Mouse (Mus musculus): Measurements from ENCODE around the gene Mcrip2. TPM values are rescaled to one million over a fixed set of nuclear protein-coding genes. Genes with fewer than 3 reads are reported as not detected.

Mcrip2 gene
- total RNA-seq, 2 experiments from 2014 or later, result 17.8 to 25.7 TPM

DNA sequence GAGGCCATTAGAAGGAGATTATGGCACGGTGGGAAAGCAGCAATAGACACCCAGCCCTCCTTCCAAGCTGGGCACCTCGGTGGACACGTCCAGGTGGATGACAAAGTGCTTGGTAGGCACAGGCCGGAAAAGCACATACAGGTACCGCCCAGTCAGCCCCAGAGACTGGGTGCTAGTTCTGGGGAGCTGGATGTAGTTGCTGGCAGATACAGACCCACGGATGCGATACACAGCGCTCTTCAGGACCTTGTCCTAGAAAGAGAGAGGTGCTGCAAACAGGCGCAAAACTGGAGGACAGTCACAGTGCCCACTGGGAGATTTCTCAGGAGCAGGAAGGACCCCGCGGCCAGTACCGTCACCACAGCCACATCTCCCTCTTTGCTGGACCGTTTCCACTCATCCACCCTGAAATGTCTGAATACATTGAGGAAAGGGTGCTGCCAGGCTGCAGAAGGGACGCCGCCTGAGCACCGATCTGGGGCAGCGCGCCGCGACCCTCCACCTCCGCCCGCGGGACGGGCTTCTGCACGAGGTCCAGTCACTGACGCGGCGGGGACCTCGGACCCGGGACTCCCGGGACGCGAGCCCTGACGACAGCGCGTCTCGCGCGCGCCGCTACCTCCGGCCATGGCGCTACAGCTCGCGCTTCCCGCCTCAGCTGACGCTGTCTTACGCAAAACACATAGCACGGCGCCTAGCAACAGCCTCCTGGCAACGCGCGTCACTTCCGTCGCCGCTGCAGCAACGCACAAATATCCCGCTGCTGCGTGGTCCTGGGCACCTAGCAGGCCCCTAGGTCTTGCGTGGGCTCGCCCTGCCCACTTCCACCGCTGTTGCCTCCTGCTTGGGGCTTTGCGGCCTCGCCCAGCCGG, 7.5 kb downstream of the Mcrip2 start, which contains the start of gene Wdr90:
TSS of gene Wdr90 (minus strand) at position 670 of the 872 bp plus-strand sequence.
- Histone ChIP-seq H3K27ac (peak within 1 kb of the TSS; percentile 97), H3K4me3 (peak within 1 kb of the TSS; percentile 73)
- peak; percentile 93 to 94 for DNase-seq (ENCODE audit: extremely low spot score in 1 of 2, low spot score in 2 of 2)
- intact Hi-C loops (cut with DNase I), result no loop called here
- TF ChIP-seq CTCF (IDR thresholded peaks at IDR 0.05), result peak; percentile 22; the same call in 1 of the 2 replicates

DNA sequence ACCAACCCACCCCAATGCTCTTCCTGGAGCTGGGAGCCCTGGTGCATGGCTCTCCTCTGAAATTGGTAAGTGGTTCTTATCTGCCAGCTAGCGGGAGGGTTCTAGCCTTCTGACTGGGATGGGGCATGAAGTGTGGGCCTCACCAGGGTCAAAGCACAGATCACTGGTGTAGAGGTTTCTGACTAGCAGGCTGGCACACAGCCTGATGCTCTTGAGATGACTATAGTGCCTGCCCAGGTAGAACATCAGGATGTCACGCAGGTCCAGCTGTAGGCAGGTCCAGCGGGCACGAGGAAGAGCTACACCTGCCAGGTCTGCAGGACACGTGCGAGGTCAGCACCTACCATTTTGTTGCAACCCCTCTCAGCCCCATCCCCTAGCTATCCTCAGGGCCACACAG, 8.3 kb downstream of the Mcrip2 start:
- no peak for TF ChIP-seq CTCF (IDR thresholded peaks at IDR 0.05)
- H3K27ac ChIP-seq, result no peak overlapping the region
- DNase-seq (ENCODE audit: extremely low spot score in 1 of 2, low spot score in 2 of 2), result no peak
- no peak overlapping the region for H3K4me3 ChIP-seq
- intact Hi-C loops (cut with DNase I), result no loop called here

DNA sequence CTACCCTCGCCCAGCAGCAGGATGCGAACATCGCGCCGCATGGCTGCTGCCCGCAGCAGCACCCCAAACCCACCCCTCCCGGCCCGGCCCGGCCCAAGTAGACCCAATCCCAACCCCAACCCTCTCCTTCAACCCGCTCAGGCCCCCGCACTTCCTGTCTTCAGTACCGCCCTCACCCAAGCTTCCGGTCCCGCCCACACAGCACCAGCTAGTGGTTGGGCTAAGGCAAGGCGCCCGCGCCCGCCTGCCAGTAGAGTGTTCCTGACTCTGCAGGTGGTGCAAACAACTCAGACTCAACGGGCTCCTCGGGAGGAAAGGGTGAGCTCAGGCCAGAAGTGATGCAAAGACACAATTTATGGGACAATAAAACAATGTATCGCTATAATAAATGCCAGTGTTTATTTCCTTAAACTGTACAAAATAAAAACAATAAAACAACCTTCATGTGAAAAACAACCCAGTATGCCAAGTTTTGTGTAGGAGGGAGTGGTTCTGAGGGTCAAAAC, 24.1 kb downstream of the Mcrip2 start, which contains the start of gene Rhot2:
TSS of gene Rhot2 (minus strand) at position 456 of the 506 bp plus-strand sequence.
- peak; percentile 52 for TF ChIP-seq CTCF (IDR thresholded peaks at IDR 0.05)
- peak within 1 kb of the TSS; percentile 85 for H3K4me3 ChIP-seq
- DNase-seq (ENCODE audit: extremely low spot score in 1 of 2, low spot score in 2 of 2), result peak; percentile 93 to 94
- peak within 1 kb of the TSS; percentile 92 for H3K27ac ChIP-seq
- intact Hi-C loops (cut with DNase I), result no loop called here

DNA sequence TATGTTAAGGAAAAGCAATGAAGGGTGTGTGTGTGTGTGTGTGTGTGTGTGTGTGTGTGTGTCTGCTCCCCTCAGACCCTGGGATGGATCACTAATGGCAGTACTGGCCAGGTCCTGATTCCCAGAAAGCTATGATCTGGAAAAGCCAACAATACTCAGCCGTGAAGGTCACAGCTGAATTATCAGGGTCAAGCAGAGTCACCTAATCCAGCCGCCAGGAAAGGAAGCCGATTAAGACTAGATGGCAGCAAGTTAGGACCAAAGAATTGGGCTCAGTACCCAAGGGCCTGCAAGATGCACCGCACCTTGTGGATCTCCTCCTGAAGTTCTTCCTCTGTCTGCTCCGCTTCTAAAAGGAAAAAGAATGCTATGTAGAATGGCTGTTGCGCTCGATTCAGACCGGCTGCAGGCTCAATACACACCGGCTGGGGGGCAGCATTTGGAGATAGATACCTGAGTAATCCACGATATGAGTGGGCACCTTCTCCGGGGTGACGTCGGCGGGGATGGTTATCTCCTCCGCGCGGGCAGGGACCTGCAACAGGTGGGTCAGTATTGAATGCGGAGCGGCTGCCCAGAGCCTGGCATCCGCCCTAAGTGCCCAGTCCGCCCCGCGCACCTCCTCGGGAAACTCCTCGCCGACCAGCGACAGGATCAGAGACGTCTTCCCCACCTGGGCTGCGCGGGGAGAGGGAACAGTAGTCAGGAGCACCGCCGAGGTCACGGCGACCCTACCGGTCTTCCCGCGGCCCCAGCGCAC, 24.7 kb downstream of the Mcrip2 start:
- H3K4me3 ChIP-seq, result peak overlapping the region; percentile 85
- intact Hi-C loops (cut with DNase I), result no loop called here
- H3K27ac ChIP-seq, result peak overlapping the region; percentile 92
- DNase-seq (ENCODE audit: extremely low spot score in 1 of 2, low spot score in 2 of 2), result peak in 1 of 2 experiments; percentile 39
- no peak; the same call in 1 of the 2 replicates for TF ChIP-seq CTCF (IDR thresholded peaks at IDR 0.05)

DNA sequence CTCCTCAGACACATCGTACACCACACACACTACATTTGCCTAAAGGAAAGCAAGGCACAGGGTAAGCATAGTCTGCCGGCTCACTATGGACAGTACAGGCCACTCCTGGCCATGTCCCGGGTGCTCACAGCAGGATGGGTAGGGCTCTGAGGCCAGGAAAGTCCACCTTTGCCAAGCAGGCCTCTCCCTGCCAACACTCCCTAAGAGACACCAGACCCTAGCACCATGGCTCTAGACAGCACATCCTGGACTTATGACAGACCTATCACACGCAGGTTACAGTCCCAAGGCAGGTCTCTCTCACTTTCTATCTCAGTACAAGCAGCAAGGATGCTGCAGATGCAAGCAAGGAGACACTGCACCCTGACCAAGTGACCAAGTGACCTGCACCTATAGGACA, 25.4 kb downstream of the Mcrip2 start:
- TF ChIP-seq CTCF (IDR thresholded peaks at IDR 0.05), result no peak
- H3K27ac ChIP-seq, result no peak overlapping the region
- DNase-seq (ENCODE audit: extremely low spot score in 1 of 2, low spot score in 2 of 2), result no peak
- intact Hi-C loops (cut with DNase I), result no loop called here
- H3K4me3 ChIP-seq, result peak overlapping the region; percentile 85

DNA sequence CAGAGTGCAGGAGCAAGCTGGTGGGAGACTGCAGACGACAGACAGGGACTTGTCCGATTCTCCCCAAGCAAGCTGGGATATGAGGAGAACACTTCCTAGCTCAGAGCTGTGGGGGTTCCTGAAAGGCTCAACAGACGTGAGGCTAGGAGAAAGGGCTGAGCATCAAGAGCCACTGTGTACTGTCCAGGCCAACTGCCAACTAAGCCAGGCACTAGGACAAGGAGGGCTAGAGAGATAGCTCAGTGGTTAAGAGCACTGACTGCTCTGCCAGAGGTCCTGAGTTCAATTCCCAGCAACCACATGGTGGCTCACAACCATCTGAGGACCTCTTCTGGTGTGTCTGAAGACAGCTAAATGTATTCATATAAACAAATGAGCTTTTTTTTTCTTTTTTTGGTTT, 26.1 kb downstream of the Mcrip2 start:
- no peak for DNase-seq (ENCODE audit: extremely low spot score in 1 of 2, low spot score in 2 of 2)
- Histone ChIP-seq H3K27ac (no peak overlapping the region), H3K4me3 (no peak overlapping the region)
- intact Hi-C loops (cut with DNase I), result no loop called here
- TF ChIP-seq CTCF (IDR thresholded peaks at IDR 0.05), result no peak

DNA sequence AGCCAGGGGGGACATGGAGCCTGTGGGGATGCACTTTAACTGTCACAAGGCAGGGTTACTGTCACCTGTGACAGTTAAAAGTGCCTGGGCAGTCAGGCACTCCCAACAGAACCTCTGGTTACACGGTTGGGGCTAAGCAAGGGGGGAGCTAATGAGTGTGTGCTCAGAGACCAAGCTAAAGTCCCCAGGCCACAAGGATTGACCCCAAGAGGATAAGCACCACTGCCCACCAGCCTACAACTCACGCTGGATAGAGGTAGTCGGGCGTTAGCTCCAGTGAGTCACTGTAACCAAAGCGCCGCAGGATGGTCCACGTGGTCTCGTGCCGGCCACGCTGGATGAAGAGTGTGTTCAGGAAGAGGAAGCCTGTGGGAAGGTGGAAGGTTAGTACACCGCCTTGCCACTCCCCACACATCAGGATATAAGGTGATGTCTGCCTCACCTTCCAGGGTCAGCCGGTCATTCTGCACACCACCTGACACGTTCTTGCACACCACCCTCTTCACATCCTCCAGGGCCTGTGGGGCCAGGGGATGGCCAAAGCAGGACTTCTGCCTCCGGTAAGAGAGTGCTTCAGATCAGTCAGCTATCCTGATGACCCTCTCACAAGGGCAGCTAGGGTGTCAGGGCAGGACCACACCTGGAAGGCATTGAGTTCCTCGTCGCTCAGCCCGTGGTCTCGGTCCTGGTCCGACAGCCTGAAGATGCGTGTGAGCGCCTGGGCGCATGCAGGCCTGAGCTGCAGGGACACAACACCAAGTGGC, 27.3 kb downstream of the Mcrip2 start, which contains the start of gene Gm20683:
TSS of gene Gm20683 (minus strand) at position 647 of the 764 bp plus-strand sequence.
- Histone ChIP-seq H3K4me3 (no peak within 1 kb of the TSS), H3K27ac (no peak within 1 kb of the TSS)
- TF ChIP-seq CTCF (IDR thresholded peaks at IDR 0.05), result no peak
- intact Hi-C loops (cut with DNase I), result no loop called here
- no peak for DNase-seq (ENCODE audit: extremely low spot score in 1 of 2, low spot score in 2 of 2)

DNA sequence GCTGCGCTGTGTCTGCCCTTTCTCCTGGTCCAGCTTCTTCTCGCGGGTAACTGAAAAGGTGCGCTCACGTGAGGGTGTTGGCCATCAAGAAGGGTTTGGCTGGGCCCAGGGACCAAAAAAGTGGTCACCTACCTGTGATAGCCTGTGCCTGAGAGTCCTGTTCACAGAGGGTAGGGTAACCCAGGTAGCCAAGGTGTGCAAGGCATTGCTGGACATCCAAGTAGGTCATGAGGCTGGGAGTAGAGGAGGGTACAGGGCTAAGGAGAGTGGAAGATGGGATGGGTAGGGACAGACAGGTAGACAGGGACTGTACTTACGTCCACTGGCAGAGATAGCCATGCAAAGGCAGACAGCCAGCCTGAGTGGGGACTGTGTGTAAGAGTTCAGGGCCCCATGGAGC, 28.0 kb downstream of the Mcrip2 start:
- no peak for DNase-seq (ENCODE audit: extremely low spot score in 1 of 2, low spot score in 2 of 2)
- H3K27ac ChIP-seq, result no peak overlapping the region
- intact Hi-C loops (cut with DNase I), result no loop called here
- no peak for TF ChIP-seq CTCF (IDR thresholded peaks at IDR 0.05)
- H3K4me3 ChIP-seq, result no peak overlapping the region

DNA sequence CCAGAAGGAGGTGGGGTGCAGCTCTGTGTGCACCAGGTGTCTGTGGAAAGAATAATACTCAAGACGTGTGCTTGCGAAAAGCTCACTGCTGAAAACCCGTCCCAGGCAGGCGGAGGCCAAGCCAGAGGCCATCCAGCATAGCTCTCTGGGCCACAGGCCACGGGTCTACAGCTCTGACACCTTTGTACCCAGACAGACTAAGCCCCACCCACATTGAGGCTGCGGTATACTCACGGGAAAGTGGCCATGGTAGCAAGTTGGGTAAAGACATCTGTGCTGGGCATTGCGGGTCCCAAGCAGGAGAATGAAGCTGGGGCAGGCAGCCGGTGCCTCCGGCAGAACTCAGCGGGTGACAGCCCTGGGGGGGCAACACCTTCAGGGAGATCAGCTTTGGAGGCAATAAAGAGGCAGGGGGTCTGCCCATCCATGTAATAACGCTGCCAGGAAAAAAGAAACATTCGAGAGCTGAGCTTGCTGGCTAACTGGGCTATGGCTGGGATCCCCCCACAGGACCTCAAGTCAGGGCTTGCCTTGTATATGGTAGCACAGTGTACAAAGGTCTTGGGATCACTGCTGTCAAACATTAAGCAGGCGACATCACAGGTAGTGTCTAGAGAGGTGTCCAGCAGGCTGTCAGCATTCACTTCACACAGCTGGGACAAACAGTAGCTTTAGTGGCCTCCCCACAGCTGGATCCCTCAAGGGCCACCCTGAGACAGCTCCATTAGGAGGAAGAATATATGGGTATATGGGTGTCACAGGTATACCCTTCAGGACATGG, 28.9 kb downstream of the Mcrip2 start:
- no peak overlapping the region for H3K27ac ChIP-seq
- no peak overlapping the region for H3K4me3 ChIP-seq
- TF ChIP-seq CTCF (IDR thresholded peaks at IDR 0.05), result no peak
- intact Hi-C loops (cut with DNase I), result no loop called here
- no peak for DNase-seq (ENCODE audit: extremely low spot score in 1 of 2, low spot score in 2 of 2)

DNA sequence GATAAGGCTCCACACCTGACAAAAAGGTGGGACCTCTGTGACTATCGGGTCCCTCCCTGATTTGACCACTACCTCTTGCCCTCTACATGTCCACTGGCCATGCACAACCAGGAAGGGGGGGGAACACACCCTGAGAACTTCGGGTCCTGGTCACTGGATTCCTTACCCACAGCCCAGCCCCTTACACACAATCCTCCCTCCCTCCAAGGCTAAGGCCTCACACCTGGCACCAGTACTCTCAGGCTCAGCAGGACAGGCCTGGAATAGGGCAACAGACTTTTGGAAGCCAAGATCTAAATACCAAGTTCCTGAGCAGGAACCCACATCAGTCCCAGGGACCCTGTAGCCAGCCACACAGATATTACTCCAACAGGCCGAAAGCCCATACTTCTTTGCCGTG, 29.7 kb downstream of the Mcrip2 start:
- no peak for DNase-seq (ENCODE audit: extremely low spot score in 1 of 2, low spot score in 2 of 2)
- no peak overlapping the region for H3K4me3 ChIP-seq
- no peak overlapping the region for H3K27ac ChIP-seq
- intact Hi-C loops (cut with DNase I), result no loop called here
- no peak for TF ChIP-seq CTCF (IDR thresholded peaks at IDR 0.05)

DNA sequence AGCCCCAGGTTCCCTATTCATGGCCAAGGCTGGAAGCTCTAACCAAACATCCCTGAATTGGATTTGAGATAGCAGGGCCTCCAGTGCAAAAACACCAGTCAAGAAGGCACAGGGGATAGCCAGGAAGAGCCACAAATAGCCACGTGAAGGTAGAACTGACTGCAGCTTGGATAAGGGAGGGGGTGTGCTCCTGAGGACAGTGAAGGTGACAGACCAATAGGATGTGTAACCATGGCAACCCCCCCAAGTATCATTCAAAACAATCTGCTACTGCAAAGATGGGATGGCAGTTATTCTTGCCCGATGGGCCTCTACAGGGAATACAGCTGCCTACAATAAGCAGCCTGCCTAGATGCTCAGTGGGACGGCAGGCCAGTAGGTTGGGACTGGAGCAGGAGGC, 31.0 kb downstream of the Mcrip2 start:
- intact Hi-C loops (cut with DNase I), result no loop called here
- DNase-seq (ENCODE audit: extremely low spot score in 1 of 2, low spot score in 2 of 2), result no peak
- no peak for TF ChIP-seq CTCF (IDR thresholded peaks at IDR 0.05)
- peak overlapping the region; percentile 96 for H3K27ac ChIP-seq
- H3K4me3 ChIP-seq, result no peak overlapping the region
